Mouse (Mus musculus) lung, adult 2 months (tissue): Measurements from ENCODE around the gene Plekha1. TPM values are rescaled to one million over a fixed set of nuclear protein-coding genes. Genes with fewer than 3 reads are reported as not detected.

Experiments
- DNase-seq: peaks from one replicate; pipeline ENCODE4 v3.0.0; 2022
- H3K4me1 ChIP-seq: fragments of 200-500 bp; 2 replicates; pipeline ENCODE4 v1.6.1; 2011; ENCODE audit warnings: low read length; ENCODE audit not compliant: control insufficient read depth, insufficient read depth
- H3K4me3 ChIP-seq: fragments of 200-500 bp; replicated peaks from 2 replicates; pipeline ENCODE3; 2011; ENCODE audit warnings: low read depth, mild to moderate bottlenecking, control low read depth, low read length; ENCODE audit errors: extremely low read depth
- CTCF ChIP-seq: fragments of 200-500 bp; IDR thresholded peaks from 2 replicates; pipeline ENCODE4 v1.5.1; 2011; ENCODE audit warnings: mild to moderate bottlenecking, low read length, control low read depth; ENCODE audit not compliant: insufficient read depth
- POLR2A ChIP-seq: fragments of 200-500 bp; IDR thresholded peaks from 2 replicates; pipeline ENCODE4 v1.6.1; 2011; ENCODE audit warnings: low read depth, mild to moderate bottlenecking, control low read depth, low read length, borderline replicate concordance; ENCODE audit errors: extremely low read depth
- WGBS: fragments of 180-500 bp; shearing (Covaris S2); methylation state at CpG from one replicate; pipeline ENCODE4 v1.1.7; 2018; 5-methylcytosine and 5-hydroxymethylcytosine counted together
- polyA plus RNA-seq: library from polyadenylated mRNA; depleted of rRNA; stranded (reverse); fragments of >200 nt; gene quantifications from 2 replicates; pipeline ENCODE4 v1.2.3, GENCODE M21; 2012

Plekha1 gene
- polyA plus RNA-seq, 1 experiment = 99.2 TPM

- H3K4me1 ChIP-seq = no peaks in the 10 kb centered on the region
- TF ChIP-seq POLR2A = no peak
- no peak for TF ChIP-seq CTCF
- 93% methylated on average over 5 of the region's 5 CpGs for WGBS
Observed at GRCm38 (mm10) chr7:130831586-130831985, 34.0 kb upstream of the Plekha1 start.

GRCm38 (mm10) chr7:130834299-130834698 lies 31.3 kb upstream of the Plekha1 start:
- TF ChIP-seq POLR2A = no peak
- TF ChIP-seq CTCF = no peak
- DNase-seq = no peak
- Histone ChIP-seq H3K4me1 (no peaks in the 10 kb centered on the region), H3K4me3 (no peak overlapping the region)
- 36% methylated on average over 21 of the region's 21 CpGs for WGBS

More at GRCm38 (mm10) chr7:130831586-130831985, 34.0 kb upstream of the Plekha1 start:
- DNase-seq = no peak
- H3K4me3 ChIP-seq = no peak overlapping the region

GRCm38 (mm10) chr7:130834958-130835861 lies 30.3 kb upstream of the Plekha1 start:
- WGBS = 35% methylated on average over 18 of the region's 18 CpGs
- no peak for DNase-seq
- H3K4me1 ChIP-seq = no peaks in the 10 kb centered on the region
- TF ChIP-seq CTCF = no peak
- TF ChIP-seq POLR2A = no peak
- no peak overlapping the region for H3K4me3 ChIP-seq

- 88% methylated on average over 9 of the region's 9 CpGs for WGBS
- Histone ChIP-seq H3K4me3 (no peak overlapping the region), H3K4me1 (no peaks in the 10 kb centered on the region)
- DNase-seq = no peak
- no peak for TF ChIP-seq POLR2A
- no peak for TF ChIP-seq CTCF
Observed at GRCm38 (mm10) chr7:130836066-130836465, 29.5 kb upstream of the Plekha1 start.

GRCm38 (mm10) chr7:130837941-130838657 lies 27.5 kb upstream of the Plekha1 start:
- 63% methylated on average over 12 of the region's 12 CpGs for WGBS
- DNase-seq = no peak
- H3K4me3 ChIP-seq = no peak overlapping the region
- H3K4me1 ChIP-seq = no peaks in the 10 kb centered on the region
- TF ChIP-seq POLR2A (no peak), CTCF (no peak)

GRCm38 (mm10) chr7:130838658-130839025 lies 26.9 kb upstream of the Plekha1 start:
- Histone ChIP-seq H3K4me1 (no peaks in the 10 kb centered on the region), H3K4me3 (no peak overlapping the region)
- TF ChIP-seq CTCF (no peak), POLR2A (no peak)
- no peak for DNase-seq
- WGBS = 73% methylated on average over 3 of the region's 3 CpGs

GRCm38 (mm10) chr7:130839380-130840100 lies 26.0 kb upstream of the Plekha1 start:
- H3K4me1 ChIP-seq = no peaks in the 10 kb centered on the region
- WGBS = 77% methylated on average over 12 of the region's 12 CpGs
- no peak overlapping the region for H3K4me3 ChIP-seq
- TF ChIP-seq CTCF (no peak), POLR2A (no peak)
- no peak for DNase-seq

GRCm38 (mm10) chr7:130847164-130847718 lies 18.3 kb upstream of the Plekha1 start:
- H3K4me1 ChIP-seq = no peaks in the 10 kb centered on the region
- DNase-seq = peak; percentile 25
- no peak for TF ChIP-seq POLR2A
- TF ChIP-seq CTCF = no peak
- no peak overlapping the region for H3K4me3 ChIP-seq
- 59% methylated on average over 17 of the region's 17 CpGs for WGBS
